Mouse (Mus musculus) stomach, postnatal 0 days (tissue): ENCODE results near the gene Atp8a2.

Source experiments
- CTCF ChIP-seq: IDR thresholded peaks from 2 replicates; pipeline ENCODE4 v1.5.1; 2016; ENCODE audit warnings: antibody characterized with exemption, low read depth, mild to moderate bottlenecking, moderate library complexity
- EP300 ChIP-seq: optimal IDR thresholded peaks from 2 replicates; pipeline ENCODE3; 2016; ENCODE audit warnings: antibody characterized with exemption

DNA sequence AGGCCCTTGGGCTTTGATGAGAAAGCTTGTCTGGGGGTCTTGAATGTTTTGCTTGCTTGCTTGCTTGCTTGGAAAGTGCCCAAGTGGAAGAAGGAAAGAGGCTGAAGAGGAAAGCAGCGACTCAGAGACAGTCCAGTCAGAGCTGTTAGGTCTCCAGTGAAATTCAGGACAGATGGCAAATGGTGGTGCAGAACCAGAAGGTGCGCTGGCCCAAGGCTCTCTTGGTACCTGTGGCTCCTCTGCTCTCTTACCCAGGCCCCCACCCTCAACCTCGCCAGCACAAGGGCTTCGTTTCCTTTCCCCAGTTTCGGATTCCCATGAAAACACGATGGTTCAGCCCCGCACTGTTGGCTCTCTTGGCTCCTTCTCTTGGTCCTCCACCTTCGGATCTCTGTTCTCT, 304.9 kb downstream of the Atp8a2 start:
- TF ChIP-seq CTCF: no peak
- TF ChIP-seq EP300: no peak
